Mouse (Mus musculus) ovary, adult 10 weeks (tissue): ENCODE data around the gene Ston1. TPM values are rescaled to one million over a fixed set of nuclear protein-coding genes. Genes with fewer than 3 reads are reported as not detected.

ENCODE experiments used
- polyA plus RNA-seq: library from polyadenylated mRNA; stranded (reverse); fragments of 350-450 nt; fragmentation: Illumina TruSeq; extraction: RNeasy Lipid Tissue Mini Kit (QIAGEN cat#74804); gene quantifications from one replicate; pipeline ENCODE4 v1.2.3, GENCODE M21; 2014

Gene Ston1
- polyA plus RNA-seq: 10.0 TPM

DNA sequence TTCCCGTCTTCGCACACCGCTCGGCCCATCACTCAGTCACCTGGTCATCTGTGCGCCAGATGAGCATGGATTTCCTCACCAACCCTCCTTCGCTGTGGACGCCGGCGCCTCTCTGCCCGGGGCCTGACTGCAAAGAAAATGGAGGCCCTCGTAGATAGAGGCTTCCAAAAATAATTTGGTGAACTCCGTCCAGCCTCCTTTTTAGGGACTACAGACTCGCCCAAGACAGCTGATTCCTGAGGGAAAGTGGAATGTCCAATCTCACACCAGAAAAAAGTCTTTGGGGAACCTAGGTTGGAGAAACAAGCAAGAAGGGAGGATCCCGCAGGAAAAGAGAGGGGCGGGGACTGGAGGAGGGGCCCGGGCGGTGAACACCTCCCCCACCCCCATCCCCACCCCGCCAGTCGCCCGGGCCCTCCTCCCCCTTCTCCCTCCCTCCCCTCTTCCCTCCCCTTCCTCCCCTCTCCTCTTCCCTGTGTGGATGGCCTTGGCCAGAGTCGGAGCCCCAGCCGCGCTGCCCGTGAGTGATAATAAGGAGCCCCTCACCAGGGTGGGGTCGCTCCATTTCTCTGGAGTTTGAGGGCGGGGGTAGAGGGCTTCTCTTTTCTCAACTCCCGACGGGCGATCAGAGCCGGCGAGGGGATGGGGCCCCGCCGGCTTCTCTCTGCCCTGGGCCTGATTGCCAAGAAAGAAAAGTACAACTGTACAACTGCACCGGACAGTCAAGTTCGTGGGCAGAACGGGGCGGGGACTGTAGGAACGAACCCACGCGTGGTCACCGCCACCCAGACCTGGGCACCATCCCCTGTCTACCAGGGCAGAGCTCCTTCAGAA lies at the start of gene Ston1:
Gene Ston1 (plus strand): TSS at position 463 of the 834 bp plus-strand sequence.

DNA sequence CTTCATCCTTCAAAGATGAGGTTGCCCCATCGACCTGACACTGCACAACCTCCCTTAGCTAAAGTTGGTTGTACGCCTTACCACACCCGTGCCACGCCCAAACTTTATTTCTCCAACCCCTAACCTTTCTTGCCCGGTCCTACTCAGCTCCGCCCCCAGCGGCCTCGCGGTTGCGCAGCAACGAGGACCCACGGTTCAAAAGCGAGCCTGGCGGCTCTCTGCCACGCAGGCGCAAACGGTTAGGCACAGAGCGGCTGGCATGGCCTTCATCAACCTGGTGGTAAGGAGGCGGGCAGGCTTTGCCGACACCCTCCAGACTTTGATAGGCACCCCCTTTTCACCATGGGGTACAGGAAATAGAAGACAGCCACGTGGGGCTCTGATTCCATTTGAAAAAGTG lies 71.0 kb downstream of the Ston1 start, which contains the start of gene Gtf2a1l:
Gene Gtf2a1l (plus strand): TSS at position 209 of the 400 bp plus-strand sequence.

Other genes with a start within 250 kb of the Ston1 start
- gene Foxn2, start 157.0 kb upstream of the Ston1 start, polyA plus RNA-seq: 43.7 TPM
- 43.5 TPM for gene Ppp1r21, start 67.6 kb upstream of the Ston1 start, polyA plus RNA-seq
- gene Gtf2a1l, start 71.0 kb downstream of the Ston1 start, polyA plus RNA-seq: 1.3 TPM
- 239 TPM for gene Lhcgr, start 194.3 kb downstream of the Ston1 start, polyA plus RNA-seq